Mouse (Mus musculus): ENCODE results near the gene Frmd8. TPM values are rescaled to one million over a fixed set of nuclear protein-coding genes. Genes with fewer than 3 reads are reported as not detected.
A peak's percentile ranks its signal among the peaks of the same experiment; 100 is the strongest.

Frmd8 gene
- total and polyA plus RNA-seq, 3 experiments: 22.8 to 34.4 TPM; not detected in 1

DNA sequence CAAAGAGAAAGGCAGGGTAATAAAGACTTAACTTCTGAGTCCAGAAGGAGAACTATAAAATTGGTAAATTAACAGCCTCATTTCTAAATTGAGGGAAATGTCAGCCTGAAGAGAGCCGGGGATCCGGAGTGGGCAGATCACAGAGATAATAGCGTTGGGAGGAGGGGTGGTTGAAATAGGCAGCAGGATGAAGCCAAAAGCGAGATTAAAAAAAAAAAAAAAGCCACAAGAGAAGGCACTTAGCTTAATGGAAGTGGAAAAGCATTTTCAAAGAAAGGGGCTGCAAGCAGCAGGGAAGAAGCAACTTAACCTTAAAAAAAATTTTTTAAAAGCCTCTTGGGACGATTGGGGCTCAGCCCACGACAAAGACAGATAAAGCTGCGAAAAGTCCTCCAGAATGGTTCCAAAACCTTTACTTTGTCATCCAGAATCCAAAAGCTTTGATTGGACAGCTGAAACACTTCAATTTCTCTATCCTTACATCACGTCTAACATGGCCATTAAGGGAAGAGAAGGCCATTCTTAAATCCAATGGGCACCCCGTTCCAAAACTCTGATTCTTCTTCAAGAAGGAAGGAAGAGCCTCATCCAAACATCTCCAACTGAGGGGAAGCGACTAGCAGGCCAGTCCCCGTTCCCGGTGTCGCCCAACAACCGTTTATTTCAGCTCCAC, 36.5 kb upstream of the Frmd8 start (continued):
- TF ChIP-seq POLR2A (IDR thresholded peaks at IDR 0.05; ENCODE audit: control insufficient read depth in 1 of 2, insufficient read depth in 1 of 2, low read depth in 1 of 2, low read length in 2 of 2, poor library complexity in 1 of 2) (no peak), MAFK (IDR thresholded peaks at IDR 0.05; ENCODE audit: borderline replicate concordance, low read depth, low read length) (no peak), BHLHE40 (IDR thresholded peaks at IDR 0.05; ENCODE audit: borderline replicate concordance, low read depth, low read length) (no peak), MAX (IDR thresholded peaks at IDR 0.05; ENCODE audit: low read length) (no peak; the same call in 1 of the 2 replicates), ELF1 (IDR thresholded peaks at IDR 0.05; ENCODE audit: low read depth, low read length) (no peak), RCOR1 (IDR thresholded peaks at IDR 0.05; ENCODE audit: low read depth, low read length) (0 out of 2 replicates have a peak, but pooled peaks have one; percentile 34), MXI1 (IDR thresholded peaks at IDR 0.05; ENCODE audit: low read depth, low read length) (peak; percentile 59; the same call in 1 of the 2 replicates), USF2 (IDR thresholded peaks at IDR 0.05; ENCODE audit: borderline replicate concordance in 1 of 2, insufficient read depth in 1 of 2, low read depth in 1 of 2, low read length in 2 of 2) (no peak), E2F4 (IDR thresholded peaks at IDR 0.05; ENCODE audit: borderline replicate concordance, low read depth, low read length) (no peak), TAL1 (IDR thresholded peaks at IDR 0.05; ENCODE audit: low read length) (no peak), USF1 (IDR thresholded peaks at IDR 0.05; ENCODE audit: low read depth, low read length) (no peak), MAZ (IDR thresholded peaks at IDR 0.05; ENCODE audit: low read depth, low read length) (no peak), SIN3A (IDR thresholded peaks at IDR 0.05; ENCODE audit: low read length) (peak; percentile 91)

GRCm38 (mm10) chr19:5910221-5910620, 35.1 kb upstream of the Frmd8 start:
- Histone ChIP-seq H3K4me1 (ENCODE audit: control insufficient read depth in 1 of 2, insufficient read depth in 2 of 2, low read length in 2 of 2) (peaks cover 8 to 25% of the 10 kb centered on the region in 2 experiments), H3K9me3 (replicated peaks; ENCODE audit: insufficient read depth, low read length) (no peaks in the 10 kb centered on the region), H3K27me3 (ENCODE audit: control insufficient read depth in 1 of 2, insufficient read depth in 2 of 2, low read length in 2 of 2) (no peaks in the 10 kb centered on the region), H3K36me3 (ENCODE audit: control insufficient read depth in 1 of 2, insufficient read depth in 2 of 2, low read length in 2 of 2) (peaks cover 20 to 27% of the 10 kb centered on the region in 2 experiments), H3K79me2 (ENCODE audit: control insufficient read depth, insufficient read depth, low read length, poor library complexity) (peaks cover 48% of the 10 kb centered on the region), H3K9ac (ENCODE audit: control insufficient read depth, low read depth, low read length, poor library complexity, severe bottlenecking) (no peak overlapping the region), H3K4me3 (ENCODE audit: control insufficient read depth in 1 of 2, insufficient read depth in 1 of 2, low read depth in 2 of 2, low read length in 2 of 2) (no peak overlapping the region), H3K27ac (ENCODE audit: control insufficient read depth, low read depth, low read length) (no peak overlapping the region)
- TF ChIP-seq MYB (IDR thresholded peaks at IDR 0.05; ENCODE audit: low read depth, low read length): no peak
- no peak for DNase-seq (ENCODE audit: low read depth, low spot score)

DNA sequence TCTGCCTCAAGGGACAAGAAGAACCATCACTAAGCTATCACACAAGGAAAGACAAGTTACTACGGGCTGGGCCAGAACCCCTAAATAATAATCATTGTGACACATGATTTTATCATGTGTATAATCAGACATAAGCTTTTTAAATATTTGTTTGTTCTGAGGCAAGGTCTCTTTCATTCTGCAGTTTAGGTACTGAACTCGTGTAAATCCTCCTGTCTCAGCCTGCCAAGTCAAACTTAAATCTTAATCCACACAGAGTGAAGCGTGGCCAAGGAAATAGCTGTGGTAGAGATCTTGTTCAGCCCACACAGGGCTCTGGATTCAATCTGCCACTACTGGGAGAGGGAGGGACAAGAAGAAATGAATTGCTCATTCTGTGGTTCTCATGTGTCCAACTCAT, 32.2 kb upstream of the Frmd8 start:
- no peak for DNase-seq (ENCODE audit: low read depth, low spot score)
- Histone ChIP-seq H3K79me2 (ENCODE audit: control insufficient read depth, insufficient read depth, low read length, poor library complexity) (peaks cover 40% of the 10 kb centered on the region), H3K36me3 (ENCODE audit: control insufficient read depth in 1 of 2, insufficient read depth in 2 of 2, low read length in 2 of 2) (peaks cover 19 to 33% of the 10 kb centered on the region in 2 experiments), H3K27me3 (ENCODE audit: control insufficient read depth in 1 of 2, insufficient read depth in 2 of 2, low read length in 2 of 2) (no peaks in the 10 kb centered on the region), H3K9ac (ENCODE audit: control insufficient read depth, low read depth, low read length, poor library complexity, severe bottlenecking) (no peak overlapping the region), H3K4me1 (ENCODE audit: control insufficient read depth in 1 of 2, insufficient read depth in 2 of 2, low read length in 2 of 2) (peaks cover 8 to 16% of the 10 kb centered on the region in 2 experiments), H3K27ac (ENCODE audit: control insufficient read depth, low read depth, low read length) (no peak overlapping the region), H3K4me3 (ENCODE audit: control insufficient read depth in 1 of 2, insufficient read depth in 1 of 2, low read depth in 2 of 2, low read length in 2 of 2) (no peak overlapping the region), H3K9me3 (replicated peaks; ENCODE audit: insufficient read depth, low read length) (no peaks in the 10 kb centered on the region)
- TF ChIP-seq CTCF (IDR thresholded peaks at IDR 0.05 in 2 of 3, conservative IDR thresholded peaks at IDR 0.05 in 1 of 3; ENCODE audit: control insufficient read depth in 1 of 3, insufficient read depth in 1 of 3, low read depth in 2 of 3, low read length in 3 of 3, poor library complexity in 1 of 3, severe bottlenecking in 1 of 3): no peak
- TF ChIP-seq ZMIZ1 (IDR thresholded peaks at IDR 0.05; ENCODE audit: low read depth, low read length): no peak
- TF ChIP-seq MEF2A (IDR thresholded peaks at IDR 0.05; ENCODE audit: extremely low read depth, insufficient replicate concordance, low read depth, low read length, poor library complexity, severe bottlenecking): no peak
- no peak for TF ChIP-seq POLR2AphosphoS2 (IDR thresholded peaks at IDR 0.05; ENCODE audit: low read length)
- no peak for TF ChIP-seq MAFK (IDR thresholded peaks at IDR 0.05; ENCODE audit: borderline replicate concordance, low read depth, low read length)
- no peak for TF ChIP-seq RCOR1 (IDR thresholded peaks at IDR 0.05; ENCODE audit: low read depth, low read length)
- TF ChIP-seq POLR2A (IDR thresholded peaks at IDR 0.05; ENCODE audit: control insufficient read depth in 1 of 2, insufficient read depth in 1 of 2, low read depth in 1 of 2, low read length in 2 of 2, poor library complexity in 1 of 2): no peak
- no peak for TF ChIP-seq MXI1 (IDR thresholded peaks at IDR 0.05; ENCODE audit: low read depth, low read length)
- TF ChIP-seq MYB (IDR thresholded peaks at IDR 0.05; ENCODE audit: low read depth, low read length): no peak
- TF ChIP-seq TAL1 (IDR thresholded peaks at IDR 0.05; ENCODE audit: low read length): no peak
- TF ChIP-seq CHD1 (IDR thresholded peaks at IDR 0.05; ENCODE audit: low read depth, low read length): no peak
- no peak for TF ChIP-seq BHLHE40 (IDR thresholded peaks at IDR 0.05; ENCODE audit: borderline replicate concordance, low read depth, low read length)
